Mouse (Mus musculus) liver, postnatal 0 days (tissue): ENCODE results near the gene Kcnn1.

Experiments
- CTCF ChIP-seq: sonication (generic); IDR thresholded peaks from 2 replicates; pipeline ENCODE4 v1.5.1; 2016; ENCODE audit warnings: antibody characterized with exemption, low read depth
- EP300 ChIP-seq: IDR thresholded peaks from 2 replicates; pipeline ENCODE4 v1.6.1; 2016; ENCODE audit warnings: antibody characterized with exemption, low read depth, mild to moderate bottlenecking

DNA sequence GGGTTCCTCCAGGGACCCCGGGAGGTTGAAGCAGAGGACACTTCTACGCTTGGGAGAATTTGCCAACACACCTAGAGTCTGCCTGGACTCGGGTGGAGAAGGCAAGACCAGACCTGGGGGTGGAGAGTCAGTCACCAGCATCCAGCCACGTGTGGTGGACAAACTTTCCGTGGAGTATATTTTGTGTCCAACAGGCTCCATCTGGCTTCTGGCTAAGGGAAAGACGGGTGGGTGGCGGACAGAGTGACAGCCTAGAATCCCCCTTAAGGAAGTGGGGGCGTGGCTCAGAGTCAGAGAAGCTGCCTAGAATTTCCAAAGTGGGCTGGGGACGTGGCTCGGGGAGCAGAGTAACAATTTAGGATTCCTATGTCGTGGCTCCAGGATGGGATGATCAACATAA lies 41.1 kb downstream of the Kcnn1 start:
- TF ChIP-seq CTCF (no peak), EP300 (no peak)
